Mouse (Mus musculus) myocyte (in vitro differentiated cells): ENCODE data around the gene Gm20671.

Experiments
- E2F4 ChIP-seq: IDR thresholded peaks from one replicate; pipeline ENCODE4 v1.6.1; 2011; ENCODE audit warnings: mild to moderate bottlenecking, control low read depth, moderate library complexity; ENCODE audit not compliant: insufficient read depth
- MAX ChIP-seq: IDR thresholded peaks from one replicate; pipeline ENCODE4 v1.6.1; 2011; ENCODE audit warnings: low read depth, mild to moderate bottlenecking, control low read depth
- POLR2A ChIP-seq: IDR thresholded peaks from one replicate; pipeline ENCODE4 v1.6.1; 2011; ENCODE audit warnings: low read depth, mild to moderate bottlenecking, control low read depth, moderate library complexity; ENCODE audit not compliant: insufficient read length
- USF1 ChIP-seq: IDR thresholded peaks from one replicate; pipeline ENCODE4 v1.6.1; 2011; ENCODE audit warnings: low read depth, mild to moderate bottlenecking, control low read depth, moderate library complexity

DNA sequence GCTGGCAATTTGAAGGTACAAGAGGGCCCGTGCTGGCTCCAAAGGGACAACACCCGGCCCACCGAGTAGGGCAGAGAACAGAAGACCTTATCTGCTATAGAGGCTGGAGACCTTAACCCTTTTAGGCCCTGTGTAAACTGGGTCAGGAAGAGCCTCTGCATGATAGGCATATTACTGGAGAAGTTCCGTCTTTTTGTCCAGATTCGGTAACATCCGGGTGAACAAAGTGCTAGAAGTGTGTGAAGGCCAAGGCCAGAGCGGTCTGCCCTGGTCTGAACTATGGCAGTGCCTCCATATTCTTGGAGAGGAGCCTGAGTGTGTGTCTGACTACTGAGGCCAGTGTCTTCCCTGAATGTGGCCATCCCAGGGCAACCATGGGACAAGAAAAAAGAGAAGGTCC is at the start of gene Gm20671:
- TF ChIP-seq POLR2A (no peak), USF1 (no peak), E2F4 (no peak), MAX (no peak)
